Mouse (Mus musculus) left cerebral cortex, postnatal 4 days (tissue): Measurements from ENCODE around the gene 1700011L22Rik. TPM values are rescaled to one million over a fixed set of nuclear protein-coding genes. Genes with fewer than 3 reads are reported as not detected.

ENCODE experiments used
- DNase-seq: peaks from one replicate; pipeline ENCODE4 v3.0.0-alpha.2; 2022
- intact Hi-C: fragments of 180-260 bp; cut with DNase I; formaldehyde crosslinking; loops from one replicate; pipeline ENCODE4 v1.15.1; 2025
- total RNA-seq, 2 experiments: library from RNA; stranded (reverse); gene quantifications; 2 replicates each; pipeline ENCODE4 v1.2.3; 2021

Gene 1700011L22Rik
- total RNA-seq, 2 experiments from 2014 or later: not detected

DNA sequence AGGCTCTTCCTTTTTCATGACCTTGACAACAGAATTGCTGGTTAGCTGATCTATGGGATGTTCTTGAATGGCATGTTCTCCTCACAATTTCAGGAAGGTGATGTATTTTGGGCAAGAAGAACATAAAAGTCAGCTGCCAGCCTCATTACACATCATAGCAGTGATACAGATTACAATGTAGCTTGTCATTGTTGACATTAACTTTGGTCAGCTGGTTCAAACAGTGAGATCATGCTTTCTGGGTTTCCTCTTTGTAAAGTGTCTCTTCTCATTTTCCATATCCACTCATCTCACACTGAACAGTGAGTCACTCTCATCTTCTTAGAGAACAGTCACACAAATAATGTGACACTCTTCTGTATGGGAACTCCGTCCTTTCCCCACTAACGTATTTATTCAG is 4.9 kb downstream of the 1700011L22Rik start:
- intact Hi-C loops: no loop called here
- no peak for DNase-seq

DNA sequence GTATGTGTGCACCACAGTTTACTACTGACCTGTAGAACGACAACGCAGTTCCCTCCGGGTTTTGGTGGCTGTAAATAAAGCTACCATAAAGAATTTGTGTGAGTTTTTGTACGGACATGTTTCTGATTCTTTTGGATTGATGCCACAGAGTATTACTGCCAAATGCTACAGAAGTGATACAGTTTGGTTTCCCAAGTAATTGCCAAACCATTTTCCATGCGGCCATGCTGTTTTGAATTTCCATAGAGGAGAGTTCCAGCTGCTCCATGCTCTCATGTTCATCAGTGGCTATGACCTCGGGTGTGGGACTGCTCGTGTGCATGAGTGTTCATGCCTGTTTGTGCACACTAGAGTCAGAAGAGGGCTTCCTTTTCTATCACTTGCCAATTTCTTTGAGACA is 8.4 kb downstream of the 1700011L22Rik start:
- intact Hi-C loops: no loop called here
- DNase-seq: no peak

DNA sequence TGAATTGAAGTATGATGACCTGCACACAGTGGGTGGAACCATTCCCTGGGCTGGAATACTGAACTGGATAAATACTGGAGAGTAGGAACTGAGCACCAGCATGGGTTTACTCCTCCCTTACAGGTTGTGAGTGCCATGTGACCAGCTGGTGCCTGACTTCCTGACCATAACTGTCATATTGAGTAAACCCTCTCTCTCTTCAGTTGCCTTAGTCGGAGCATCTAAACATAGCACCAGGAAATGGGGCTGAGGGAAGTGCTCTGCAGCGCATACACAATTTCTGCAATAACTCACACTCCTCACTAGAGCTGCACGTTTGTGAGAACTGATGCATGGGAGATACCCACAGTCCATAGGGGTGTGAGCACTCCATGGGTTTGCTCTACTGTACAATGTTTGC is 9.1 kb downstream of the 1700011L22Rik start:
- no peak for DNase-seq
- intact Hi-C loops: no loop called here

DNA sequence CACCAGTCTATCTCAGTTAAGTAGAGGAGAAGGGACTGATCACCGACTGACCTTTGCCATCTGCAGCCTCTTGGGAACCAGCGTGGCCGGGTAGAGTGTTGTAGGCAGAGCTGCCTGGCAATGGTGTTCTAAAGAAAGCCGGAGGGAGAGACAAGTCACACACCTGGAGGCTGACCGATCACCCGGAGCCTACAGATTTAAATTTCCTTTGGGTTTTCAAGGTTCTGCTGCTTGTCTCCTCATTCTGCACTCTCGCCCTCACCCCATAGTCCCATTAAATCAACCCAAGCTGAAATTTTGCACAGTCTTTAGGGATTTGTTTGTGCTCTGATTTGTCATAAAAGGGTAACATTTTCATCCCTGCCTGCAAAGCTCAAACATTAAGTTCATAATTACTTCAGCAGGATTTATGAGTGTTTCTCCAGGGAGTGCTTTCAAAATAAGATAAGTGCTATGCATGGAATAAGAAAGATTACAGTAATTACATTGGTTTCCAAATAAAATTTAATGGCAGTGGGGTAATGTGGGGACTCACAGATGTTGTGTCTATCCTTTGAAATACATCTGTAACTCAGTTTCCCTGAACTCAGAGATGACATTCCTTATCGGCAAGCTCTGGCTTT is 19.0 kb downstream of the 1700011L22Rik start:
- intact Hi-C loops: no loop called here
- DNase-seq: no peak

GRCm38 (mm10) chr8:79227916-79228315 is 20.5 kb downstream of the 1700011L22Rik start:
- no peak for DNase-seq
- intact Hi-C loops: no loop called here

DNA sequence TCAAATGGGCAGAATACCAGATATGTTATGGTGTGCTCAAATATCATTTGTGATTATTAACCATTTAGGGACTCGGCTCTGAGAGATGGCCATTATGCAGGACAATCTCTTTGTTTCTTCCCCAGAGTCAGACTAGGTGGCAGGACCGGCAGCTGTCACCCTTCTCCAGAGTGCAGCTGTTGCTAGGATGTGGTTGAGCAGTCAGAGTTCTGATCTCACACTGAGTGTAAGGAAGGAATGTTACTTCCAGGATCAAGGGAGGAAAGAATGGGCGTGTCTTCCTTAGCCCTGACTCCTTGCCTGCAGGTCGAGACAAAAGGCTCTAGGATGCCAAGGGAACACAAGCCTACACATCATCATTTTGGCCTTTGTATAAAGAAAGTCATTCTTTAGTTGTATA is 21.2 kb downstream of the 1700011L22Rik start:
- DNase-seq: no peak
- intact Hi-C loops: no loop called here

GRCm38 (mm10) chr8:79226046-79226445 is 22.3 kb downstream of the 1700011L22Rik start:
- intact Hi-C loops: no loop called here
- no peak for DNase-seq

- intact Hi-C loops: no loop called here
Observed at GRCm38 (mm10) chr8:79225586-79225985, 22.8 kb downstream of the 1700011L22Rik start.

GRCm38 (mm10) chr8:79224363-79224762 is 24.0 kb downstream of the 1700011L22Rik start:
- intact Hi-C loops: no loop called here
- no peak for DNase-seq

More at GRCm38 (mm10) chr8:79225586-79225985, 22.8 kb downstream of the 1700011L22Rik start:
- DNase-seq: no peak

DNA sequence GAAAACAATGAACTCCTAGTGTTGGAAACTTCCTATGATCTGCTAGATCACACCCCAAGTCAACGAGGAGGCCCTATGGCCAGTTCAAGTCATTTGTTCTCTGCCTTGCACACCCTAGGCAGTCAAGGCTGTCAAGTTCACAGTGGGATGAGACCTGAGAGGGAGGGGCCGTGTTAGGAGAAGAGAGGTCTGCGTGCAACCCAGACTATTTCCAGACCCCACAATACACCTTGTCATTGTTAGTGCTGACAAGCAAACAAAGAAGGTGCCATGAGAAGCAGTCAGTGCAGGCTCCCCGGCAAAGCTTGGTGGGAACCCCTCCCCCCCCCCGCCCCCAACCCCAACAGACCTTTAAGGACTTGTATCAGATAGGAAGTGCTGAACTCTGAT is 25.6 kb downstream of the 1700011L22Rik start:
- intact Hi-C loops: no loop called here
- DNase-seq: peak; percentile 13

- intact Hi-C loops: no loop called here
Observed at GRCm38 (mm10) chr8:79222106-79222751, 26.1 kb downstream of the 1700011L22Rik start.

DNA sequence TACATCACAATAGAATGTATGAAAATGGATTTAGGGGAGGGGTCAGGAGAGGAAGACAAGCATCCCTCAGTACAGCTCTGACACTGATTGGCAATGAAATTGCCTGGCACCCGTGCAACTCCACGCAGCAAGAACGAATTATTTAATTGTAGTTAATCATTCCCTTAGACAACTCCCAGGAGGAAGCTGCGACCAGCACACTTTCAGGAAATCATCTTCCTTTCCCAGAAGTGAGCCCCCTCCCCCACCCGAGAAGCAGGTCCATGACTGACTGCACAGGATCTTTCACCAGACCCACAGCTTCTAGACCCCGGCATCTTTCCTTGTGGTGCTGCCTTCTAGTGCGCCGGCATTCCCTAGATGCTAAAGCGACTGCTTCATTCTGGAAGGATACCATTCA is 36.7 kb downstream of the 1700011L22Rik start:
- peak; percentile 17 for DNase-seq
- intact Hi-C loops: no loop called here

More at GRCm38 (mm10) chr8:79222106-79222751, 26.1 kb downstream of the 1700011L22Rik start:
- peak; percentile 57 for DNase-seq

GRCm38 (mm10) chr8:79209641-79210358 is 38.6 kb downstream of the 1700011L22Rik start:
- intact Hi-C loops: no loop called here
- DNase-seq: peak; percentile 67

DNA sequence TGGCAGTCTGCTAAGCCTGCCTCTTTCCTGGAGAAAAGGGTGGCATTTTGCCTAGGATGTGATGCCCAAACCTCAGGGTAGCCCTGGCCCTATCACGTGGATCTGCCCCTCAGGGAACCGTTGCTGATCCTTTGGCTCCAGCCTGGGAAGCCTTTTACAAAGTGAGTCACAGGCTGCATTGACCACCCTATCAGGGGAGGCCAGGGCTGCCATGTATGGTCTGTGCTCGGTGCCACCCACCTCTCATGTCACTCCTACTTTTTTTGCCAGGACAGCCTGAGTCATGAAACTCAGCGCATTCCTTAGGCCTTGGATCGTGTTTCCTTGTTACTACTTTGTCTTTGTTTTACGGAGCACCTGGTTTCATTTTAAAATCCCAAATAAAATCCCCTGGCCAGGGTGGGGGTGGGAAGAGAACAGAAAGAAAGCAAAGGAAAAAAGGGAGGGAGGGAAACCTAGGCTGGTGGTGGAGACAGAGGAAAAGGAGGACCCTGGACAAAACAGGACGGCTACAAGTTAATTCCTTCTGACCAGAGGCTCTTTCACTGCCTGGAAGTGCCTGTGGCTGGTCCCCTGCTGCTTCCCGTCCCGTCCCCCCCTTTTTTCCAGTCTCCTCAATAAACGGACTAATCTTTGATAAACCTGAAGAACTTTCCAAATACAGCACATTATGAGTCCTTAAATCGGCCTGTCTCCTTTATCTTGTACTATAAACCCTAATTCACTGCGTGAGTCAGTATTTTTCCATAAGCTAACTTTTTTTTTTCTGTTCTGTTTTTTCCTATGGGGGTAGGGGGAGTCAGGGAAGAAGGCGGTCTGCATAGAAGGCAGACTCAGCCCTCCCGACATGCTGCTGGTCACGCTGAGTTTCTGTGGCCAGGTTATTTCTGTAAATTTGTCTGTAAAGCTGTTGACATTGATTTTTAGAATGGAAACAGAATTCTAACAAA is 39.4 kb downstream of the 1700011L22Rik start:
- intact Hi-C loops: no loop called here

DNA sequence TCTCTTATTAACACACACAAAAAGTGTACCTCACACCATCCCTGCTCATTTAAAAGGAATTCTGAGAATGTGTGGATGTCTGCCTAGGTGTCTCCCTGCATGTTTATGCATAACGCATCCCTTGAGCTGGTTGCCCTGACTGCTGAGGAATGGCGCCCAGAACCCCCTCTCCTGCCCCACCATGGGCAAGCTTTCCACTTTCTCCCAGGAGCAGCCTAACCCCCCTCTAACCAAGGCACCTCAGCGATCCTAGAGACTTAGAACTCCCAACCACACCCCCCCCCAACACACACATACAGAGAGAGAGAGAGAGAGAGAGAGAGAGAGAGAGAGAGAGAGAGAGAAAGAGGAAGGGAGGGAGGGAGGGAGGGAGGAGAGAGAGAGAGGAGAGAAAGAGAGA is 40.2 kb downstream of the 1700011L22Rik start:
- intact Hi-C loops: no loop called here

More for the DNA sequence above, 39.4 kb downstream of the 1700011L22Rik start:
- DNase-seq: peak; percentile 52

GRCm38 (mm10) chr8:79206895-79207294 is 41.5 kb downstream of the 1700011L22Rik start:
- intact Hi-C loops: no loop called here

More for the DNA sequence above, 40.2 kb downstream of the 1700011L22Rik start:
- no peak for DNase-seq

GRCm38 (mm10) chr8:79201446-79202147 is 46.8 kb downstream of the 1700011L22Rik start:
- intact Hi-C loops: no loop called here
- DNase-seq: peak; percentile 69

More at GRCm38 (mm10) chr8:79206895-79207294, 41.5 kb downstream of the 1700011L22Rik start:
- DNase-seq: peak; percentile 47

DNA sequence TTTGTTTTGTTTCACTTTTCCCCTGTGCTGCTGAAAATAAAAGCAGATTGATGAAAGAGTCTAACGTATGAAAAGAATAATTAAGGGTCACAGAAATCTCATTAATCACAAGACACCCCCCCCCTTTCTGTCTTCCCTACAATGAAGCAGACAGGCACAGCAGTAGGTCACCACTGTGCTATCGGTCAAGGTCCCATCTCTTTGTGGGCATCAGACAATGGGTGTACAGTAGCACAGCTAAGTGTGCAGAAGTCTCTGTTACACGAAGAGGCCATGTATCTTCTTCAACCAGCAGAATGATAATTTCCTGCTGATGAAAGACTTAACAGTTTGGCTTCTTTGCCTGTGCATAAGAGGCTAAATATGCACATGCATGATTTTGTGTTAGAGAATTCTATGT is 49.7 kb downstream of the 1700011L22Rik start:
- intact Hi-C loops: no loop called here
- DNase-seq: no peak

- DNase-seq: no peak
- intact Hi-C loops: no loop called here
Observed at GRCm38 (mm10) chr8:79196481-79196880, 51.9 kb downstream of the 1700011L22Rik start.

DNA sequence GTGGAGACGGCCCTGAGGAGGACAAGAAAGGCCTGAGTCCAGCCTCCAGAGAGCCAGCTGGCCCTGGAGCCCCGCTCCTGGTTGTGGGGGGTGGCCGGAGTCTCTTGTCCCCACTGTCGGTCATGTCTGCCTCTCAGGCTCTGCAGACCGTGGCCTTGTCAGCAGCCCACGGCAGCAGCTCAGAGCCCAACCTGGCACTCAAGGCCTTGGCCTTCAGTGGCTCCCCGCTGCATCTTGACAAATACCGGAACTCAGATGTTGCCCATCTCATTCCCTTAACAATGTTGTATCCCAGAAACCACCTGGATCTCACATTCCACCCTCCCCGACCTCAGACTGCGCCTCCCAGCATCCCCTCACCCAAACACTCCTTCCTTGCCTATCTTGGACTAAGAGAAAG is 58.3 kb downstream of the 1700011L22Rik start:
- no peak for DNase-seq
- intact Hi-C loops: no loop called here
